In the genomic region with DNA sequence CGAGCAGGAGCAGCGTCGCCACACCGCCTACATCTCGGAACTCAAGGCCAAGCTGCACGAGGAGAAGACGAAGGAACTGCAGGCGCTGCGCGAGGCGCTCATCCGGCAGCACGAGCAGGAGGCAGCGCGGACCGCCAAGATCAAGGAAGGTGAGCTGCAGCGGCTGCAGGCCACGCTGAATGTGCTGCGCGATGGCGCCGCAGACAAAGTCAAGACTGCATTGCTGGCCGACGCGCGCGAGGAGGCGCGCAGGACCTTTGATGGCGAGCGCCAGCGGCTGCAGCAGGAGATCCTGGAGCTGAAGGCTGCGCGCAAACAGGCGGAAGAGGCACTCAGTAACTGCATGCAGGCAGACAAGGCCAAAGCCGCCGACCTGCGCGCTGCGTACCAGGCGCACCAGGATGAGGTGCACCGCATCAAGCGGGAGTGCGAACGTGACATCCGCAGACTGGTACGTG, we compare ENCODE assay signal across 9 mouse cellular contexts. TPM values are rescaled to one million over a fixed set of nuclear protein-coding genes. Genes with fewer than 3 reads are reported as not detected.
DNase-seq lines count a peak whose midpoint lies in the region; ATAC-seq and TF ChIP-seq lines count a peak whose summit lies in the region.
"Had no signal": no experiment of that assay in that cellular context is flagged by ENCODE, and none has a peak within 500 bp of the region (broad histone marks: within the 10 kb centered on the region; RNA-seq: fewer than 3 reads in every experiment).

No protein-coding gene starts in this region.

- intact Hi-C loops in heart, postnatal 36 days (cut with DNase I) = no loop called here

- no peak for TF ChIP-seq EP300 in liver, postnatal 0 days (IDR thresholded peaks at IDR 0.05; ENCODE audit: low read depth)

- no peak overlapping the region for H3K9ac ChIP-seq in liver, embryonic 12.5 days
- no peak overlapping the region for H3K9ac ChIP-seq in liver, postnatal 0 days (replicated peaks)
- peak overlapping the region; percentile 56 for H3K9ac ChIP-seq in hindbrain, embryonic 11.5 days (ENCODE audit: low read depth, low read length)
- peak overlapping the region; percentile 49 for H3K9ac ChIP-seq in neural tube, embryonic 11.5 days (ENCODE audit: low read length)

- H3K4me2 ChIP-seq in liver, embryonic 12.5 days = peak overlapping the region; percentile 40
- no peak overlapping the region for H3K4me2 ChIP-seq in liver, postnatal 0 days (ENCODE audit: low read depth, low read length)
- peak overlapping the region; percentile 87 for H3K4me2 ChIP-seq in hindbrain, embryonic 11.5 days (replicated peaks; ENCODE audit: low read depth, low read length)
- H3K4me2 ChIP-seq in neural tube, embryonic 11.5 days (ENCODE audit: low read depth) = peak overlapping the region; percentile 73

- no peak for ATAC-seq in liver, embryonic 12.5 days
- ATAC-seq in liver, postnatal 0 days = no peak
- ATAC-seq in hindbrain, embryonic 11.5 days (ENCODE audit: low FRiP score) = peak; percentile 60; the same call in 1 of the 2 replicates
- no peak for ATAC-seq in neural tube, embryonic 11.5 days (ENCODE audit: insufficient read depth, low FRiP score, low TSS enrichment)

- no peak overlapping the region for H3K27ac ChIP-seq in liver, embryonic 12.5 days
- H3K27ac ChIP-seq in liver, postnatal 0 days (ENCODE audit: low read depth) = no peak overlapping the region
- no peak overlapping the region for H3K27ac ChIP-seq in hindbrain, embryonic 11.5 days (ENCODE audit: low read depth, low read length)
- H3K27ac ChIP-seq in neural tube, embryonic 11.5 days (ENCODE audit: low read depth, low read length) = no peak overlapping the region

- WGBS in liver, embryonic 12.5 days (ENCODE audit: insufficient replicate concordance) = 6% methylated on average over 47 of the region's 47 CpGs
- 12% methylated on average over 47 of the region's 47 CpGs for WGBS in liver, postnatal 0 days (ENCODE audit: insufficient replicate concordance)
- WGBS in hindbrain, embryonic 11.5 days = under 1% methylated on average over 47 of the region's 47 CpGs
- WGBS in neural tube, embryonic 11.5 days = under 1% methylated on average over 47 of the region's 47 CpGs

- peaks cover 50% of the 10 kb centered on the region for H3K27me3 ChIP-seq in liver, embryonic 12.5 days (replicated peaks)
- H3K27me3 ChIP-seq in liver, postnatal 0 days (ENCODE audit: insufficient read depth, low read length) = peaks cover 19% of the 10 kb centered on the region; the same call in 1 of the 2 replicates
- peaks cover 28% of the 10 kb centered on the region for H3K27me3 ChIP-seq in hindbrain, embryonic 11.5 days (ENCODE audit: control insufficient read depth, insufficient read depth, low read length)
- H3K27me3 ChIP-seq in neural tube, embryonic 11.5 days (ENCODE audit: control insufficient read depth, insufficient read depth, low read length) = peaks cover 24% of the 10 kb centered on the region

- no peaks in the 10 kb centered on the region for H3K9me3 ChIP-seq in liver, embryonic 12.5 days (replicated peaks)
- H3K9me3 ChIP-seq in liver, postnatal 0 days (ENCODE audit: low read length) = no peaks in the 10 kb centered on the region
- H3K9me3 ChIP-seq in hindbrain, embryonic 11.5 days (ENCODE audit: control insufficient read depth, low read length) = no peaks in the 10 kb centered on the region
- H3K9me3 ChIP-seq in neural tube, embryonic 11.5 days (ENCODE audit: control insufficient read depth, low read length) = no peaks in the 10 kb centered on the region

- no peak for DNase-seq in liver, postnatal 0 days
- peak; percentile 20 for DNase-seq in cerebellum, adult 8-10 months
- DNase-seq in hindbrain, embryonic 11.5 days (ENCODE audit: low spot score) = peak; percentile 73
- peak; percentile 76 for DNase-seq in neural tube, embryonic 11.5 days (ENCODE audit: low spot score)
- no peak for DNase-seq in B cell, adult 2 months
- DNase-seq in right cerebral cortex, postnatal 25 days = no peak
- no peak for DNase-seq in heart, postnatal 36 days

- TF ChIP-seq CTCF in liver, postnatal 0 days (IDR thresholded peaks at IDR 0.05; ENCODE audit: low read depth) = no peak

- no peaks in the 10 kb centered on the region for H3K4me1 ChIP-seq in liver, embryonic 12.5 days
- no peaks in the 10 kb centered on the region for H3K4me1 ChIP-seq in liver, postnatal 0 days (ENCODE audit: insufficient read depth)
- no peaks in the 10 kb centered on the region for H3K4me1 ChIP-seq in hindbrain, embryonic 11.5 days (replicated peaks; ENCODE audit: control insufficient read depth, insufficient read depth, low read length)
- peaks cover 5% of the 10 kb centered on the region; the same call in 1 of the 2 replicates for H3K4me1 ChIP-seq in neural tube, embryonic 11.5 days (ENCODE audit: control insufficient read depth, insufficient read depth, low read length)

- no peaks in the 10 kb centered on the region for H3K36me3 ChIP-seq in liver, embryonic 12.5 days
- no peaks in the 10 kb centered on the region for H3K36me3 ChIP-seq in liver, postnatal 0 days (replicated peaks; ENCODE audit: insufficient read depth, low read length)
- no peaks in the 10 kb centered on the region for H3K36me3 ChIP-seq in hindbrain, embryonic 11.5 days (ENCODE audit: control insufficient read depth, insufficient read depth, low read length)
- H3K36me3 ChIP-seq in neural tube, embryonic 11.5 days (ENCODE audit: control insufficient read depth, insufficient read depth, low read length) = no peaks in the 10 kb centered on the region

- no peak overlapping the region for H3K4me3 ChIP-seq in liver, embryonic 12.5 days
- no peak overlapping the region for H3K4me3 ChIP-seq in liver, postnatal 0 days (ENCODE audit: low read depth, low read length)
- peak overlapping the region; percentile 38 for H3K4me3 ChIP-seq in hindbrain, embryonic 11.5 days (ENCODE audit: low read depth, low read length)
- peak overlapping the region; percentile 35 for H3K4me3 ChIP-seq in neural tube, embryonic 11.5 days (ENCODE audit: low read depth, low read length)

RNA-seq across cellular contexts. Expression of gene Gm1043, which starts 6.0 kb away (rescaled TPM):
- polyA plus RNA-seq in liver, embryonic 12.5 days (2016; fragmentation: Nextera tagmentation; extraction: Ambion mirVana) = not detected in 2 replicates
- not detected in 2 replicates for polyA plus RNA-seq in liver, postnatal 0 days (2015; fragmentation: Nextera tagmentation; extraction: Ambion mirVana)
- 0.09 and 0.14 TPM in 2 replicates for polyA plus RNA-seq in hindbrain, embryonic 11.5 days (2014; fragmentation: Nextera tagmentation; extraction: Ambion mirVana)
- 0.12 TPM in 2 replicates for polyA plus RNA-seq in neural tube, embryonic 11.5 days (2014; fragmentation: Nextera tagmentation; extraction: Ambion mirVana)
- total RNA-seq in heart, postnatal 36 days (2021) = not detected
- polyA plus RNA-seq: liver, embryonic 16.5 days had no signal

Comparison
In these comparisons a context has a peak if more than half of its experiments do, and no peak if none do; other contexts are left out.
1. H3K4me3 ChIP-seq: peak in hindbrain, embryonic 11.5 days (single experiment) and neural tube, embryonic 11.5 days (single experiment); none in liver, embryonic 12.5 days (single experiment) and liver, postnatal 0 days (single experiment).
2. H3K9ac ChIP-seq: peak in hindbrain, embryonic 11.5 days (single experiment) and neural tube, embryonic 11.5 days (single experiment); none in liver, embryonic 12.5 days (single experiment) and liver, postnatal 0 days (single experiment).
3. DNase-seq: peak in cerebellum, adult 8-10 months (single experiment), hindbrain, embryonic 11.5 days (single experiment) and neural tube, embryonic 11.5 days (single experiment); none in liver, postnatal 0 days (single experiment), B cell, adult 2 months (0 of 2), right cerebral cortex, postnatal 25 days (single experiment) and heart, postnatal 36 days (0 of 2).